Mouse (Mus musculus) T-helper 17 cell (primary cell): ENCODE data around the gene Acaca.

Experiments used
- in situ Hi-C, 2 experiments: fragments of 300-600 bp; cut with MboI, MseI; formaldehyde crosslinking; loops; 1 replicate in 1 of 2; 2 replicates in 1 of 2; pipeline ENCODE4 v1.15.1; 2025; ENCODE audit warnings: high pct_unique_total_duplicates in 2 of 2

Gene Acaca

DNA sequence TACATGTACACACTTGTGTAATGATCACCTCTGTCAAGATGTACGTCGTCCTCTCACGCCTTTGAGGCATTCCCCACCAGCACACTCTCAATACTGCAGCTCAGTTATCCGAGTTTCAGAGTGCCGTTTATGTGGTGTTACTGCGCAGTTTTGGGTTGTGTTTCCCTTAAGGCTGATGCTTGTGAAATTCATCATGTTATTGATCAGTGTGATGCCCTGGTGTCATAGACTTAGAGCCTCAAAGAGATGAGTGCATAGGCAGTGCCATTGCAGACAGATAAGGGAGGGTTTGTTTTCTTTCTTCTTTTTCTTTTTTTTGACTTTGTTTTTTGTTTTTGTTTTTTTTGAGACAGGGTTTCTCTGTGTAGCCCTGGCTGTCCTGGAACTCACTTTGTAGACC, 81.4 kb downstream of the Acaca start:
- in situ Hi-C loops: no loop called here

DNA sequence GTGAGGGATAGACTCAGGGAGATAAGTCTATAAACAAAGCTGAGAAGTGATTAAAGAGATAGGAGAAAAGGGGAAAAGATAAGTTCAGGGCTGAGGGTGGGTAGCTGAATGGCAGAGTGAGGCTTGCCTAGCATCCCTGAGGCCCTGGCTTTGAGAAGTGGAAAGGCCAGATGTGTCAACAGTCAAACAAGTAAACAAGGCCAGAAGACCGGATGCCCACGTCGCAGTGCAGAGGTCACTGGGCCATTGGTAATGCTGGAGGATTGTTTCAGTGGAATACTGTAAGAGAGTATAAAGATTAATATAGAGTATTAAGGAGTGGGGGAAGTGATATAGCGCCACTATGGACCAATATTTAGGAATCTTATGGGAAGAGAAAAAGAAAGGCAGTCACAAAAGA, 89.5 kb downstream of the Acaca start:
- in situ Hi-C loops: no loop called here

DNA sequence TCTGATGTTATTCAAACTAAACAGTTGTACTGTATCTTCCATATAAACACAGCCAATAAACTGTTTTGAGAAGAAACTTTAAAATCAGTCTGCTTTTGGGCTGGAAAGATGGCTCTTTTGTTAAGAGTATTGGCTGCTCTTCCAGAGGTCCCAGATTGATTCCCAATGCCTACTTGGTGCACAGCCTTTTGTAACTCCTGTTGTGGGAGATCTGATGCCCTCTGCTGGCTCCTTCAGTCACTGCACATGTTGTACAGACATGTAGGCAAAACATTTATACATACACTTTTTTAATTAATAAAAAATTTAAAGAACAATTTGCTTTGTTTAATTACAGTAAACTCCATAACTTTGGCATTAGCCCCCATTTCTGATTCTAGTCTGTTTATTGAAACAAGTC, 114.1 kb downstream of the Acaca start:
- in situ Hi-C loops: no loop called here

DNA sequence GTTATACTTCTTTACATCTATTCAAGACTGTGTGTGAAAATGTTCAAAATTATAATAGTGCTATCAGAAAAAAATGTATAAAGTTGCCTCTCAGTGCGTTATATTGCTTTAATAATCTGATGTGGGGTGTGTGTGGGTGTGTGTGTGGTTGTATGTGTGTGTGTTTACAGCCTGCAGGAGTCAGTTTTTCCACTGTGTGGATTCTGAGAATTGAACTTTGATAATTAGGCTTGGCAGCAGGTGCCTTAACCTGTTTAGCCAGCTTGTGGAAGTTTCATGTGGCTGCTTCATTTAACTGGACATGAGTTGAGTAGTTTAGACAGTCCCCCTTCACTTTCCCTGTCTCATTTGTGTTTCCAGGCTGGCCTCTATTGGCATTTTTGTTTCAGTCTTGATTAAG, 117.9 kb downstream of the Acaca start:
- in situ Hi-C loops: no loop called here

DNA sequence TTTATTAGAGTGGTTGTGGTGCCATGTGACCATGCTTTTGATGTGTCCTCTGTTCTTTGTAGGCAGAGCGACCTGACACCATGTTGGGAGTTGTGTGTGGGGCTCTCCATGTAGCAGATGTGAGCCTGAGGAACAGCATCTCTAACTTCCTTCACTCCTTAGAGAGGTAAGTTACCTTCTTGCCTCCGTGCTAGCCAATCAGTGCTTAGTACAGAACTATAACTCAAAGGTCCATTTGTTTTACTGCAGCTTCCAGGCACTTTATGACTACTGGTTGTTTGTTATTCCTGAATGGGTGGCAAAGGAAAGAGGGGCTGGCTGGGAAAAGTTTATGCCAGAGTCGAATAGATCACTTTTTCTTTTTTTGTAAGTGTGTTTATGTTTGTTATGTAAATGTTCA, 121.7 kb downstream of the Acaca start:
- in situ Hi-C loops: no loop called here

DNA sequence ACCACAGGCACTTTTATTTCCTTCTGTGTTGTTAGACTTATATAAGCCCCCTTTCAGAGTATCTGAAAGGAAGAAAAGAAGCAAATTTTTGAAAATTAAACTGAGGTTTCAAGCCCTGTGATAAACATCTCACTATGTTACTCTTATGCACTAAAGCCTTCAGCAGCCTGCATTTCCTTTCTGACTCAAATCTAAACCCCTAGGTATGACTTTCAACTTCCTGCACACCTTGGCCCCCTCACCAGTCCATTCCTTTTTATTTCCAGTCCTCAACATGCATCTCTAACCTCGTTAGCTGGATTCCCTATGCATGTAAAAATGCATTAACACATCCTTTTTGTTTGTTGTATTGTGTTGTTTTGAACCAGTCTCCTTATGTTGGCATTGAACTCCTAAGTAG, 123.0 kb downstream of the Acaca start:
- in situ Hi-C loops: no loop called here

DNA sequence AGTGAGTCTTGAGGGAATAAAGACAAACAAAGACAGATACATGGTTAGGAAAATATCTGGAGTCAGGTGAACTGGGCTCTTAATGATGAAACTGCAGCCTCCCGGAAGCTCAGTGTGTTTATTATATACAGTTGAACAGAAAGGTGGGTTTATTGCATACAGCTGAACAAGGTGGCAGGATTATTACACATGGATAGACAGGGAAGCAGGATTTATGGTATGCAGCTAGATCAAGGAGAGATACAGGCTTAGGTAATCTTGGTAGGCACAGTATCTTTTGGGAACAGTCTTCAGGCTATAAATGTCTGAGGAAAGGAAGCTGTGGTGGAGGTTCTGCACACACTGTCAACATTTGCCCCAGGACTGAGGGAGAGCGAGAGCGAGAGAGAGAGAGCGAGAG, 126.4 kb downstream of the Acaca start:
- in situ Hi-C loops: no loop called here

DNA sequence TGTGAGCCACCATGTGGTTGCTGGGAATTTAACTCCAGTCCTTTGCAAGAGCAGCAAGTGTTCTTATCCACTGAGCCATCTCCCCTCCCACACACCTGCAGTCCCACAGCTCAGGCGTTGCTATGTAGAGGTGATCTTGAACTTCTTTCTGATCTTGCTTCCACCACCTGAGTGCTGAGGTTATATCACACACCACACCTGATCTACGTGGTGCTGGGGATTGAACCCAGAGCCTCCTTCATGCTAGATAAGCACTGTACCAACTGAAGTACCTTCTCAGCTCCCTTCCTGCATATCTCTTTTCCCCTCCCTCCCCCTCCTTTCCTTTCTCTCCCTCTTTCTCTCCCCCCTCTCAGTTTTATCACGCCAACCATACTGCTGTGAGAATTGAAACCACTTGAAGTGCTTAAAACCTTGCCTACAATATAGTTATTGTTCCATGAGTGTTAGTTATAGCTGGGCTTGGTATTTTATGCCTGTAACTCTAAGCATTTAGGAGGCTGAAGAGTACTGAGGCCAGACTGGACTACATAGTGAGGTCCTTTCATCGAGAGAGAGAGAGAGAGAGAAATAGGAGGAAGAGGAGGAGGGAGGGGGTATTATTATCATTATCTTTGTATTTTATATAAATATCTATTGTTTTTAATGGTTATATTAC, 128.7 kb downstream of the Acaca start:
- in situ Hi-C loops: no loop called here

DNA sequence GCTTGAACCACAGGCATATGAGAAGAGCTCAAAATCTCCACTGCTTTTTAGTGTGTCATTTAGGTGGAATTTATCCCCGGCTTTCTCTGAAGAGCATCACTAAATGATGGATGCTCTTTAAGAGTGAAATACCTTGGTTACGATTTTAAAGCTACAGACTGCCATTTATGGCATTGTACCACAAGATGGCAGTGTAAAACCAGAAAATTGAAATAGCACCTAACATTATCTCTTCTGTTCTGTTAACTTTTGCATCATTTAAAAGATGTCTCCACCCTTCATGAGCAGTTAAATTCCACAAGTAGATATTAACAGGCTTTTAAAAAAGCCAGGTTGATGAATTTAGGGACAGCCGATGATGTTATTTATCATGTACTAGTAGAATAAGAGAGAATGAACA, 135.0 kb downstream of the Acaca start:
- in situ Hi-C loops: no loop called here

DNA sequence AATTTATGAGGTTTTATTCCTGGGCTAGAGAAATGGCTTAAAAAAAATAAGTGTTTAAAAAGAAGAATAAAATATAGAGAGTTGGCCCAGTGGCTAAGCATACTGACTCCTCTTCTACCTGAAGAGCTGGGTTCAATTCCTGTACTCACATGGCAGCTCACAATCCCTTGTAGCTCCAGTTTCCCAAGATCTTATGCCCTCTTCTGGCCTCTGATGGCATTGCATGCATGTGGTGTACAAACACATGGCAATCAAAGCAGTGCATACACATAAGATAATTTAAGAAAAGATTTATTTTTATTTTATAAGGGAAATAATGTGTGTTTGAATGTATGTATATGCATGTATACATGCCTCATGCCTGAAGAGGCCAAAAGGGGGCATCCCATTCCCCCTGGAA, 138.6 kb downstream of the Acaca start:
- in situ Hi-C loops: no loop called here

DNA sequence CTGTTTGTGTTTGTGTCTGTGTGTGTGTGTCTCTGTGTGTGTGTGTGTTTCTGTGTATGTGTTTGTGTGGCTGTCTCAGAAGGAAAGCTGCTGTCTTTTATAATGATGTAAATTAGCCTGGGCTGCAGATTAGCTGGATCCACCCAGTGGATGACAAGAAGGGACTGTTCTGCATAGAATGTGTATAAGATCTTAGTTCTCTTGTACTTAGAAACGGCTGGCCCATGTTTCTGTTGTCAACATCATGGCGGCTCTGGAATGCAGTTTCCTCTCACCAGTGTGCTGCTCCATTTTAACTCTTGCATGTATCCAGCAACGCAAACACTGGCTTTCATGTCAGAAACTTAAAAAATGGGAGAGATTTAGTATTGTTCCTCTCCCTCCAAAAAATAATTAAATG, 141.0 kb downstream of the Acaca start:
- in situ Hi-C loops: no loop called here

DNA sequence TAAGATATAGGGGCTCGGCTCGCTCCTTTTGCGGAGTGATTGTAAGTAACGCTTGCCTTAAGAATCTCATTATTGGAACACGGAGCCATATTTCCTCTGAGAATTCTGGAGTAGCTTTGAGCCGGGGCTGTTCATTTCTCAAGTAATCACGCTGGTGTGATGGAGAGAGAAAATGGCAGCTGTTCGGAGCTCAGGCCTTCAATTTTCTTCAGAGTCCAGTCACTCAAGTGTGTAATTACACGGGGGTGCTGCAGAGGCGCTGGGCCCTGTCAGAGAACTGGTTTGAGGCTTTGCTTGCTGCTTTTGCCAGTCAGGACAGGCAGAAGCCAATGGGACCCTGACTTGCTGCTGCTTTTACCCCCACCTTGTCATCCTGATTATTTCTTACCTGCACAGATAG, 142.5 kb downstream of the Acaca start:
- in situ Hi-C loops: no loop called here

DNA sequence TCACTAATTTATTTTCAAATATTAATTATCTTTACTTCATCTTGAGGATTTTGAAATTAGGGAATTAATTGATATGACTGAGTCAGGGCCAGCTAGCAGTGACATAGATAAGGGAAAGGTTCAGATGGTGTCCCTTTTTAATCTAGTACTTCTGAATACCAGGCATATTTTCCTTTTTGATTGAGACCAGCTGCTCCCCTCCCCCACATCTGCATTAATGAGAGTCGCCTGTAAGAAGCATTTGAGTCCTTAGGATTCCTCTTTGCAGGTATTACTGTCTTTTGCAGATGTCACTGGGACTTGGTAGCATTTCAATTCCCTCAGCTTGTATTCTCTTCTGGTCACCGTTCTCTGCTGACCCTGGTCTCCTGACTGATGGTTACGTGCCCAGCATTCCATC, 143.1 kb downstream of the Acaca start:
- in situ Hi-C loops: no loop called here

DNA sequence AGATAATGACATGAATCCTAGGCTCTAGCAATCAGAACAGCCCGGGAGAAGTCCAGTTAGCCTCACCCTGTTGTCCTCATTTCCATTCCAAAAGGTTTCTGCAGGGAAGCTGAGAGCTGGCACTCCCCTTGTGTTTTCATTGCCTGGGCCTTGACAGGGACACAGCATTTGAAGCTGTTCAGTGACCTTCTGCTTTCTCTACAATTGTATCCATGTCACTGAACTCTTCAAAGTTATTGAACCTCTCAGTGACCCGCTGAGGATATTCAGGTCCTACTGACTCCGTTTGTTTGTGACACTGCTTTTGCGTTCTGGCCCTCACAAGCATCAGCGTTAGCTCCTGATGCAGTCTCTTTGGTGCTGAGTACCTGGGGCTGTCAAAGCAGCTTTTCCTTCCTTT, 147.5 kb downstream of the Acaca start:
- in situ Hi-C loops: no loop called here

DNA sequence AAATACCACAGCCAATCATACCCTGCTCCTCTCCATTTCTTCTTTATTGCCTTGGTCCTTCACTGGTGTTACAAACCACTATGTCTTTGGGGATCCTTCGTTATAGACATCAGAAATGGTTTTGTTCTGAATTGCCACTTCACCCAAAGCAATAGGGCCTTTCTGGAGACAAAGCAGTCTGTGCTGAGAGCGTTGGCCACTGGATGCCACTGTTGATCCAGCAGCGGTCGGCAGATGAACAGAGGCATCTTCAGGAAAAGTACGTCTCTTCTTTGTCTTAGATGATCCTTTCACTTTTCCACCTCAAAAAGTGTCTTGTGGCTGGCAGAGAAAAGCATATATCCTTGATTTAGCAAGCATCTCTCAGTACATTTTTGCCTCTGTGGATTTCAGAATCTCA, 151.8 kb downstream of the Acaca start:
- in situ Hi-C loops: loop anchor here in 1 of 2 experiments (10.0 kb wide), 1 partner anchor 404 kb away; no protein-coding TSS in a partner anchor

DNA sequence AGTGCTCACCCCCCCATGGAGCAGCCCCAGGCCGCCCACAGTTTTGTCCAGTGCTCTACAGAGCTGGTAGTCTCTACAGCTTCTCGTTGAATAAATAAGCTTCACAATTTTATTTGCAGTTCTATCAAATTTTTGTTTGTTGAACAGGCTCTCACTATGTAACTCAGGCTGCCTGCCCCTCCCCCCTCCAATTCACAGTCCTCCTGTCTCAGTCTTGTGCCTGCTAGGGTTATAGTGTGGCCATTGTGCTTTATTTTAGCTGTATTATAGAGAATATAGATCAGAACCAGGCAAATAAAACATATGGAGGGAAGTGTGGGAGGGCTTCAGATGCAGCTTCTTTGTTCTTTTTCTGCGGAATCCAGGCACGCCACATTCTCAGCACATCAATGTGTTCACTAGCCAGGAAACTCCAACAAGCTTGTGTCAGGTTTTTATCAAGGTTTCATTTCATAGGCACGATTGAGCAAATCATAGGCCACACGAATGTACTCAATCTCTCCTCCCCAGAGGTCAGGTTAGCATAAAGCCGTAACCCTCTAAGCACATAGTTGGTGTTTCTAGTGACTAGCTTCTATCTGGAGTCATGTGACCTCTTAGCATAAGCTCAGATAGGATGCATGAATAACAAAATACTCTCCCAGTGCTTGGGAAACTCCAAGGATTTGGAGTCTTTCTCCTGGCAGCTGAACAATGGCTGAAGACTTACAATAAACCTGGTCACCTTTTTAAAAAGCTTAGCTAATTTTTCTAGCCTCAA, 153.7 kb downstream of the Acaca start:
- in situ Hi-C loops: loop anchor here in 1 of 2 experiments (10.0 kb wide), 1 partner anchor 402 kb away; no protein-coding TSS in a partner anchor

DNA sequence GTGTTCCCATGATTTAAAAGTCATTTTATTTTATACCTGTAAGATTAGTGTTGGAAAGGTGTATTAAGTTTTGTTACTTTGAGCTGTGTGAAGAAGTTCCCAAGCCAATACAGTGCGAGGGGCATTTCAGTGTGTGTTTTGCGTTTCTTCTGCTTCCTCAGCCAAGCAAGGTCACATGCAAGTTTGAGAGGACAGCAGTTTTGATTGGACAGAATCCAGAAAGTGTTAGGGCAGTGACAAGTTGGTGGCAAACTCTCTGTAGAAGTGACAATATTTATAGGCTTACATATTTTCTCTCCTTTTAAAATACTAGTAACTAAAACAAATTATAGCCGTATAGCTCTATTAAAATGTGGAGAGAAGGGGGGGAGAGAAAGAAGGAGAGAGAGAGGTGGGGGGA, 161.3 kb downstream of the Acaca start:
- in situ Hi-C loops: no loop called here

DNA sequence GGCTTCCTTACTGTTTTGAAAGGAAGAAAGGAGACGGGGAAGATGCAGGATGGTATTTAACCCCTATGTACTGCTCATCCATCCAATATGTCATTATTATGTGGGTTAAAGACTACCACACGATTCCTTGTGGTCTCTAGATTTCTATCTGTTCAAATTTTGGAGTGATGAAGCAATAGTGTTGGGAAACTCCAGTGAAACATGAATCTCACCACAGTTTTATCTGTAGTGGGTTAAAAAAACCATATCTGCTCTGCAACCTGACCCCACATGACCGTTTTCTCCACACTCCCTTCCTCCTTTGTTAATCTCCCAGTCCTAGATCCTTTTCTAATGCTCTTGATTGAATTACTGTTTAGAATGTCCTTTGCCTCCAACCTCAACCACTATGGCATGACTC, 163.1 kb downstream of the Acaca start:
- in situ Hi-C loops: no loop called here

DNA sequence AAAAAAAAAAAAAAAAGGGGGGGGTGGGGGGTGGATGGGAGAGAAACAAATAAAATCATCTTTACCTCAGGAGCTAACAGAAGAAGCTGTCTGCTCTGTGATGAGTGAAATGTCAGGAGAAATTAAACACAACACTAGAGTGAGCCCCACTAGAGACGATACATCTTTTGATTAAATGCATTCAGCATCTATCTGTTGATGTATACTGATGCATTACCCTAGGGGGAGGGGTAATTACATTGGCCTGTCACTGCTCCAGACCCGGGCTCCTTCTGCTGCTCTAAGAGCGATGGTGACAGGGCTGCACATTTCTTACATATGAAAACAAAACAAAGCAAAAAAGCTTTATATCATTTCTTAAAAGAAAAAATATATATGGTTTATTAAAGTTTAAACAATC, 163.8 kb downstream of the Acaca start:
- in situ Hi-C loops: no loop called here

DNA sequence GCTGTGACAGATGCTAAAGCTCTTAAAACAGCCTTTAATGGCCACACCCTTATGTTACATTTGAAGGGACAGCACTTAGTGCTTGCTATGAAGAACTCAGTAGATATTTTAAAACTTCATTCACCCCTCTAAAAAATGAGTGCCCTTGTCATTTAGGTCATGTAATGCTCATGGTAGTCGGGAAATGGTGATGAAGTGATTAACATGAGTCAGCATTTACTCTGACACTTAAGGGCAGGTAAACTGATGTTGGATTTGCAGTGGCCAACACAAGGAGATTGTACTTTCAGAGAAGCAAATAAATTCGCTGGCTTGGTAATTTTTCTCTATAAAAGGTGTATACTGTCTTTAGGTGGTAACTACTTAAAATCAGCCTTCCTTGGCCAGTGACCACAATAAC, 166.9 kb downstream of the Acaca start:
- in situ Hi-C loops: no loop called here

DNA sequence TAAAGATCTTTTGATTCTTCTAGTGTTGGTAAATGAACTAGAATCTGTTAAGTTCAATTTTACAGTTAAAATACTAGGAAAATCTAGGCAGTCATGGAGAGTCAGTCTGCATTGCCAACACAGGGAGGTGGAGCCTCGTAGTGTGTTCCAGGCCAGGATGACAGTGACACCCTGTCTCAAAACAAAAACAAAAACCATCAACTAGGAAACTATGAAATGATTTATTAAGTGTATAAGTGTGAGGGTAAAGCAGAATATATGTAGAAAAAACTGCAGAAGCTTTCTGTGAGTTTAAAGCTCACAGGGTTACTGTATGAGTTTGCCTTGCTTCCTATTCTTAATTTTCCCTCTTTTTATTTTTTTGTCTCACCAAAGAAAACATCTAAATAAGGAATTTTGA, 176.0 kb downstream of the Acaca start:
- in situ Hi-C loops: no loop called here

DNA sequence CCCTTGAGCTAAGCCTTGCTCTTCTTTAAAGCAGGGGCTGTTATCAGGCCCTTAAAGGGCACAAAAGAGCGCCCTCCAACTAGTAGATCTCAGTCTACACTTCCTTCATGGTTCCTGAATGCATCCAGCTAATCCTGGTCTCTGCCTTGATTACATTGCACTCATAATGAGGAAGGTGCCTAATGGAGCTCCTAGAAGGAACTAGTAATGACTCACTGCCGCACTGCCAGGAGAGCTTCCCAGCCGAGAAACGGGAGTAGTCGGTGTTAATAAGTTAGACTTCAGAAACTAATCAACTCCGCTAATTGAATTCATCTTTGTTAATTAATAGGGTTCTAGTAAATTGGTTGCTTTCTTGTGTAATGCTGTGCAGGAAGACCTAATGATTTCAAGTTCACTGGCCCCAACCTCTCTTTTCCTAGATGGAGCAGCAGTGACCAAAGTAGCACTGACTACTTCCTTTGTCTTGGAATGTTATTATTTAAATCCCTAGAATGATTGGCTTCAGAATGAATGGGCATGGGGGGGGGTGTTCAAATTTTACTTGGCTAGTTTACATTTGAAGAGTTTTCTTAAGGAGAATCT, 176.8 kb downstream of the Acaca start:
- in situ Hi-C loops: no loop called here
